Mouse (Mus musculus): ENCODE results near the gene Iscu. TPM values are rescaled to one million over a fixed set of nuclear protein-coding genes. Genes with fewer than 3 reads are reported as not detected.

The Iscu gene
- total and polyA plus RNA-seq, 2 experiments from 2014 or later: 116 to 215 TPM

GRCm38 (mm10) chr5:113789075-113789788 is 16.7 kb downstream of the Iscu start:
- ATAC-seq (ENCODE audit: insufficient read depth, low read depth) (peak; percentile 37; the same call in 1 of the 2 replicates), DNase-seq (ENCODE audit: low spot score) (no peak)
- Histone ChIP-seq H3K36me3 (replicated peaks; ENCODE audit: control insufficient read depth, insufficient read depth, low read length) (no peaks in the 10 kb centered on the region), H3K4me2 (ENCODE audit: low read depth, low read length) (no peak overlapping the region), H3K4me1 (ENCODE audit: control insufficient read depth, insufficient read depth) (no peaks in the 10 kb centered on the region), H3K4me3 (ENCODE audit: low read depth, low read length) (no peak overlapping the region), H3K27ac (ENCODE audit: low read depth) (no peak overlapping the region), H3K27me3 (ENCODE audit: control insufficient read depth, insufficient read depth, low read length) (no peaks in the 10 kb centered on the region), H3K9ac (replicated peaks; ENCODE audit: low read depth, low read length) (no peak overlapping the region), H3K9me3 (replicated peaks; ENCODE audit: control insufficient read depth, low read length) (no peaks in the 10 kb centered on the region)
- TF ChIP-seq EP300 (IDR thresholded peaks at IDR 0.05; ENCODE audit: low read depth) (no peak), CTCF (IDR thresholded peaks at IDR 0.05; ENCODE audit: low read depth) (no peak)
- 36% methylated on average over 7 of the region's 7 CpGs for WGBS

- ATAC-seq (ENCODE audit: insufficient read depth, low read depth) (no peak), DNase-seq (ENCODE audit: low spot score) (no peak)
- no peak for TF ChIP-seq EP300 (IDR thresholded peaks at IDR 0.05; ENCODE audit: low read depth)
- TF ChIP-seq CTCF (IDR thresholded peaks at IDR 0.05; ENCODE audit: low read depth): no peak
- H3K27me3 ChIP-seq (ENCODE audit: control insufficient read depth, insufficient read depth, low read length): no peaks in the 10 kb centered on the region
- H3K4me3 ChIP-seq (ENCODE audit: low read depth, low read length): no peak overlapping the region
- H3K36me3 ChIP-seq (replicated peaks; ENCODE audit: control insufficient read depth, insufficient read depth, low read length): no peaks in the 10 kb centered on the region
- WGBS: 50% methylated on average over 11 of the region's 11 CpGs
- no peaks in the 10 kb centered on the region for H3K4me1 ChIP-seq (ENCODE audit: control insufficient read depth, insufficient read depth)
- no peaks in the 10 kb centered on the region for H3K9me3 ChIP-seq (replicated peaks; ENCODE audit: control insufficient read depth, low read length)
- no peak overlapping the region for H3K9ac ChIP-seq (replicated peaks; ENCODE audit: low read depth, low read length)
- H3K27ac ChIP-seq (ENCODE audit: low read depth): no peak overlapping the region
- no peak overlapping the region for H3K4me2 ChIP-seq (ENCODE audit: low read depth, low read length)
Observed at GRCm38 (mm10) chr5:113790453-113791196, 18.1 kb downstream of the Iscu start.

- WGBS: 67% methylated on average over 16 of the region's 16 CpGs
- TF ChIP-seq EP300 (IDR thresholded peaks at IDR 0.05; ENCODE audit: low read depth) (no peak), CTCF (IDR thresholded peaks at IDR 0.05; ENCODE audit: low read depth) (no peak)
- Histone ChIP-seq H3K36me3 (replicated peaks; ENCODE audit: control insufficient read depth, insufficient read depth, low read length) (no peaks in the 10 kb centered on the region), H3K27ac (ENCODE audit: low read depth) (no peak overlapping the region), H3K9me3 (replicated peaks; ENCODE audit: control insufficient read depth, low read length) (no peaks in the 10 kb centered on the region), H3K4me1 (ENCODE audit: control insufficient read depth, insufficient read depth) (no peaks in the 10 kb centered on the region), H3K4me2 (ENCODE audit: low read depth, low read length) (no peak overlapping the region), H3K27me3 (ENCODE audit: control insufficient read depth, insufficient read depth, low read length) (no peaks in the 10 kb centered on the region), H3K4me3 (ENCODE audit: low read depth, low read length) (no peak overlapping the region), H3K9ac (replicated peaks; ENCODE audit: low read depth, low read length) (no peak overlapping the region)
- DNase-seq (ENCODE audit: low spot score): no peak
- ATAC-seq (ENCODE audit: insufficient read depth, low read depth): no peak
Observed at GRCm38 (mm10) chr5:113791197-113792095, 18.9 kb downstream of the Iscu start.

DNA sequence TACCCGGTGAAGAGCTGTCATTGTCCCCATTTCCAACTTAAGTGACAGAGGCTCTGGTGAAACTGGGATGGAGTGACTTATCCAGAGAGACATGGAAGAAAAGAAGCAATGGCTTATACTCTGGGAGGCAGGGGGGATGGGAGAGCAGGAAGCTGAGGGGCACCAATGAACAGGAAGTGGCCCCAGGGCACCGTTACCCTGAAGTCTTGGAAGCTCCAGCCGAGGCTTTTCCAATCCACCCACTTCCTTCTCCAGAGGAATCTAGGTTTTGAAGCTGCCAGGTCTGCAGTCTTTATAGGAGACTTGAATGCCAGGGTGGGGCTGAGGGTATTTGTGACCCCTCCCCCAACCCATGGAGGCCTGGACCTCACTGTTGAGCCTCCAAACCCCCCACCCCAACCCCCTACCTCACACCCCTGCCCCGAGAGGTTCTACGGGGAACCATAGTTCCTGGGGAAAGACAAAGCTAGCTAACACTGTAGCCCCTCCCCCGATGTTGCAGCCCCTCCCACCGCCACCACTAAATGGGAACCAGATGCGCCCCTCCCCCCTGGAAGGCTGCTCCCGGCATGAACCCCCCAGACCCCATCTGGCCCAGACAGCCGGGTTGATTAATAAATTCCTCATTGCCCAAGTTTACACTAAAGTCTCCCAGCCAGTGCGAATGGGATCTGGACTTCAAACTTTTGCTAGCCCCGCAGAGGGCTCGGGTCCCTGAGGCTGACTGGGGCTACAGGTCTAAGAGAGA is 24.0 kb downstream of the Iscu start:
- H3K9ac ChIP-seq (replicated peaks; ENCODE audit: low read depth, low read length): no peak overlapping the region
- H3K27ac ChIP-seq (ENCODE audit: low read depth): no peak overlapping the region
- H3K4me3 ChIP-seq (ENCODE audit: low read depth, low read length): no peak overlapping the region
- no peaks in the 10 kb centered on the region for H3K9me3 ChIP-seq (replicated peaks; ENCODE audit: control insufficient read depth, low read length)
- 12% methylated on average over 13 of the region's 13 CpGs for WGBS
- no peak for TF ChIP-seq EP300 (IDR thresholded peaks at IDR 0.05; ENCODE audit: low read depth)
- TF ChIP-seq CTCF (IDR thresholded peaks at IDR 0.05; ENCODE audit: low read depth): no peak
- DNase-seq (ENCODE audit: low spot score) (no peak), ATAC-seq (ENCODE audit: insufficient read depth, low read depth) (no peak)
- H3K27me3 ChIP-seq (ENCODE audit: control insufficient read depth, insufficient read depth, low read length): peaks cover 25% of the 10 kb centered on the region
- H3K4me2 ChIP-seq (ENCODE audit: low read depth, low read length): peak overlapping the region; percentile 33; the same call in 1 of the 2 replicates
- no peaks in the 10 kb centered on the region for H3K36me3 ChIP-seq (replicated peaks; ENCODE audit: control insufficient read depth, insufficient read depth, low read length)
- no peaks in the 10 kb centered on the region for H3K4me1 ChIP-seq (ENCODE audit: control insufficient read depth, insufficient read depth)

All from heart, postnatal 0 days (tissue).